Mouse (Mus musculus): ENCODE results near the gene 2010111I01Rik.
"Not testable (repeated sequence)": the region's sequence is repeated elsewhere in the genome, so short reads cannot be mapped to it uniquely, and the experiment has no call there.

2010111I01Rik gene

GRCm38 (mm10) chr13:62964640-62965311 is at the start of gene 2010111I01Rik:
2010111I01Rik (plus strand) TSS chr13:62964893.
- in situ Hi-C loops (cut with MboI, MseI): no loop called here

GRCm38 (mm10) chr13:62916675-62917074 is 48.0 kb upstream of the 2010111I01Rik start:
- in situ Hi-C loops (cut with MboI, MseI): no loop called here

DNA sequence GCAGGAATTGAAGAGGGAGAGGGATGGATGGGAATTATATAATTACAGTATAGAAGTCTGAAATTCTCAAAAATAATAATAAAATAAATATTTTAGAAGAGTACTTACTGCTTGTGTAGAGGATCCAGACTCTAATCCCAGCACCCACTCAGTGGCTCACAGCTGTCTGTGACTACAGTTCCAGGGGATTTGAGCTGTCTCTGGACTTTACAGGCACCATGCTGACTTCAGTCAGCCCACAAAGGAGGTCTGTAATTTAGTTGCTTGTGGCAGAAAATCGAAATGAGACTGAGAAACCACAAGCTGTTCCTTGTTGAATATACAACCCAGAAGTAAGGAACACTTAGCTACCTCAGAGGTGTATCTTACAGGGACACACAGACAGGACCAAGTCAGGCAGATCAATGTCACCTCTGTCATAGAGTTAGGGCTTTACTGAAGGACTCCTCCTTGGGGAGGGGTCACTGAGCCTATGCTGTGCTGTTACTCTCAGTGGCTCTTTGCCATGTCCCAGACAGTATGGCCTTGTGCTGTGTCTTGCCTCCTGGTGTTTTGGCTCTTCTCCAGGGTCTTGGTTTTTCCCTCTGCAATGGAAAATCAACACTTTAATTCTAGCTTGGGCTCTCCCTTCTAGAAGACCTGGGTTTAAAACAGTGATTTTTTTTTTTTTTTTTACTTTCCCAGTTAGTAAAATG is 47.1 kb upstream of the 2010111I01Rik start:
- in situ Hi-C loops (cut with MboI, MseI): no loop called here

- in situ Hi-C loops (cut with MboI, MseI): loop anchor here (5.0 kb wide), 1 partner anchor 413 kb away; no protein-coding TSS in a partner anchor
Observed at GRCm38 (mm10) chr13:62919647-62920341, 44.9 kb upstream of the 2010111I01Rik start.

- in situ Hi-C loops (cut with MboI, MseI): loop anchor here (5.0 kb wide), 1 partner anchor 410 kb away; no protein-coding TSS in a partner anchor
Observed at GRCm38 (mm10) chr13:62922645-62923044, 42.0 kb upstream of the 2010111I01Rik start.

- in situ Hi-C loops (cut with MboI, MseI): loop anchor here (5.0 kb wide), 1 partner anchor 409 kb away; no protein-coding TSS in a partner anchor
Observed at GRCm38 (mm10) chr13:62923182-62923581, 41.5 kb upstream of the 2010111I01Rik start.

DNA sequence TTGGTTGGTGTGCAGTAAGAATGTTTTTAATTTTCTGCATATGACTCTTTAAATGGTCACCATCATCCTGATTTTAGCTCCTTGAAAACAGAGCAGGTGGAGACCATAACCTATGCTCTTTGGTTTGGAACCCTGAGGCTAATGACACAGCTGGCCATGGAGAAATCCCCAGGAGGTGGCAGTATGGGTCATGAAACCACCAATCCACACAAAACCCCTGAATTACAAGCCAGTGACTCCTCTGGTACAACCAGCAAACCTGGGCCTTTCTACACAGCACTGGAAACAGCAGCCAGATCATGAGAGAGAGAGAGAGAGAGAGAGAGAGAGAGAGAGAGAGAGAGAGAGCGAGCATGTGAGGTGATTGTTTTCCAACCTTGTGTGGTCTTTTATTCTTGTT is 38.2 kb upstream of the 2010111I01Rik start:
- in situ Hi-C loops (cut with MboI, MseI): no loop called here

- in situ Hi-C loops (cut with MboI, MseI): no loop called here
Observed at GRCm38 (mm10) chr13:62927470-62927869, 37.2 kb upstream of the 2010111I01Rik start.

- in situ Hi-C loops (cut with MboI, MseI): not testable (repeated sequence)
Observed at GRCm38 (mm10) chr13:62929144-62929543, 35.5 kb upstream of the 2010111I01Rik start.

GRCm38 (mm10) chr13:62929766-62930389 is 34.8 kb upstream of the 2010111I01Rik start:
- in situ Hi-C loops (cut with MboI, MseI): loop anchor here (10.0 kb wide), 1 partner anchor 665 kb away; no protein-coding TSS in a partner anchor

GRCm38 (mm10) chr13:62932452-62932851 is 32.2 kb upstream of the 2010111I01Rik start:
- in situ Hi-C loops (cut with MboI, MseI): loop anchor here (10.0 kb wide), 1 partner anchor 662 kb away; no protein-coding TSS in a partner anchor

DNA sequence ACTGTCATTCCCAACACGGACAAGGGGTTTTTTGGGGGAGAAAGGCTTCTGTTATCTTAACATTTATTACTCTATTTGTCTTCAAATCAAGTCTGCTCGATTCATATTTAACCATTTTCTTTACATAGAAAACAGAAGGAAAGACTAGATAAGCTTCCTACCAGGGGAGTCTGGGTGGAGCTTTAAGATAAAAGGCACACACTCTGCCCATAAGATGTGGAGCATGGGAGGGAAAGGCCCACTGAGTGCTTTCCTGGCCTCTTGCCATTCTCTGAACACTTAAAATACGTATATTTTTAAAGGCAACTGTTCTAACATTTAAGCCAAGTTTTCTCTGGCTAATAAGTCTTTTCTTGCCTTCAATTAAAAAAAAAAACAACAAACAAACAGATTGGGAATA is 25.3 kb upstream of the 2010111I01Rik start:
- in situ Hi-C loops (cut with MboI, MseI): loop anchor here (5.0 to 10.0 kb wide), 2 partner anchors 93 to 655 kb away; no protein-coding TSS in a partner anchor

- in situ Hi-C loops (cut with MboI, MseI): loop anchor here (5.0 to 10.0 kb wide), 2 partner anchors 93 to 655 kb away; no protein-coding TSS in a partner anchor
Observed at GRCm38 (mm10) chr13:62939797-62940196, 24.9 kb upstream of the 2010111I01Rik start.

DNA sequence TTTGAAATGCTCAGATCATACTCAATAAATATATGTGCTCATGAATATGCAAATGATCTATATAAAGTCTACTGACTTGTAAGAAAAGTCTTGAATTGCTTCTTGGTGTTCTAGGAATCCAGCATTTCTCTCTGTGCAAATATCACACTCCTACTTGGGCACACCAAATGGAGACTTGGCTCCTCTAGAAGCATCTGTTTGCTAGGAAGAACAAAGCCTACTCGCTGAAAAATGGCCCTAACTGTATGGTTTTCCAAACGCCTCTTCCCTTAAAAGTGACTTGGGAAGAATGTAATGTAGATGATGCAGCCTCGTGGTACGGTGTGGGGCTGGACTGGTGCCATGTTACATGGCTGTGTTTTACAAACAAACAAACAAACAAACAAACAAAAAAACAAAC is 24.0 kb upstream of the 2010111I01Rik start:
- in situ Hi-C loops (cut with MboI, MseI): no loop called here

DNA sequence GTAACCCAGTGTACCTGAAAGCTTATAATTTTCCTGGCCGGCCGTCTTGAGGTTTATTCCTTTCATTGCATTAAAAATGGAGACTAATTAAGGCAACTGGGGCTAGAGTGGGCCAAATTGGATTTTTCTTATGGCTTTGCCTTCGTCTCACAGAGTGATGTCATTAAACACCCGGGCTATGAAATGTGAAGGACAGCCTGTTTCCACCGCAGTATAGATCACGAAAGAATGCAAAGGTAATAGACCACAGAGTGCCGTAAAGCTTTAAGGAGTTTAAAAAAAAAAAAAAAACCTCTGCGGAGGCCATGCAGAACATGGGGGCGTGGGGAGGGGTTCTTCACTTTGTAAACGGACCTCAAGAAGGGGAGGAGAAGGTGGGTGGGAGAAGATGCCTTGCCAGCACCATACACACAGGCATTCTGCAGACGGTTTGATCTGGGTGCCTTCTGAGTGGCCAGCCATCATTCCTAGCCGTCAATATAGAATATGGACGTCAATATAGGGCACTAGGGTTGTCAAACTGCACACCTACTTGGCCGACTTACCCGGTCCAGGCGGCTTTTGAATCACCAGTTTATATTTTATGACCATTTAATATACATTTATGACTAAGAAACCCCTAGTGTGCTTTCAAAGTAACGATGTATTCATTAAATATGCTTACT is 23.2 kb upstream of the 2010111I01Rik start:
- in situ Hi-C loops (cut with MboI, MseI): no loop called here

GRCm38 (mm10) chr13:62943274-62943830 is 21.3 kb upstream of the 2010111I01Rik start:
- in situ Hi-C loops (cut with MboI, MseI): no loop called here

DNA sequence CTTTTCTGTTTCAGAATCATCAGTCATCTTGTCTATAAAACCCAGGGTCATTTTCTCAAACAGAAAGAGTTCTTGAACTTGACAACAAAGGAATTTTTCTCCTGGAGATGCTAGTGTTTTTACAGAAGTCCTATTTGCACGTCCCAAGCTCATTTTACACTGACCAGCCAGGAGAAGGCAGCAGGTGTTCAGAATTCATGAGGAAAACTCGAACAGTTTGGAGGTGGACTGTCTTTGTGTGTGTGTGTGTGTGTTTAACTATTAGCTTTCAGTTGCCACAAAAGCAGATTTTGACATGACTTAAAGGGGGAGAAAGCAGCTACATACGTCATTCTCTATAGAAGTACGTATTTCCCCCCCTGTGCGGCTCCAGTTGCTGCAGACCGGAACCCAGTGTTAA is 20.6 kb upstream of the 2010111I01Rik start:
- in situ Hi-C loops (cut with MboI, MseI): no loop called here

DNA sequence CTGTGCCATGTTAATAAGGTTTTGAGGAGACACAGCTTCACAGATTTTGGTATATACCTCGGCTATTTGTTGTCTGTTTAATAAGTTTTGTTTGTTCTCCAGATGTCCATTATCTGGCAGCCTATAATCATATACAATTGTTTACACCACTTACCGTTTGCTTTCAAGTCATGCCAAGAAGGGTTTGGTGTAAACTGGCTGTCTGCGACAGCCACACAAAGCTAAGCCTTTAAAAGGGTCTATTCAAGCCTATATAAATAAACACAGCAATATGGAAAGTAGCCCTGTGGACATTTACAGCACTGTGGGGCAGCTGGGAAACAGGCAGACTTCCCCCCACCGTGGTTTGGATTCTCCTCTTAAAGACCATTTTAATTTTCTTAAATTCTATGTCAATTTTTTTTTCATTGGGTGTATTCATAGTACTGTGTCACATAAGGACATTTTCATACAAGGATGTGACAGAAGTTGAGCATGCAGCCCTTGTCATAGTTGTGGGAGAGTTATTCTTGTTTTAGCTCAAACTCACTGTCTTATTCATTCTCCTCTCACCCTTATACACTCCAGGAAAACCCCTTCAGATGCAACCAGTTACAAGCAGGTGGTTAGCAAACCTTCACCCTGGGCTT is 15.0 kb upstream of the 2010111I01Rik start:
- in situ Hi-C loops (cut with MboI, MseI): no loop called here

- in situ Hi-C loops (cut with MboI, MseI): no loop called here
Observed at GRCm38 (mm10) chr13:62951606-62952005, 13.1 kb upstream of the 2010111I01Rik start.

- in situ Hi-C loops (cut with MboI, MseI): no loop called here
Observed at GRCm38 (mm10) chr13:62952047-62952446, 12.6 kb upstream of the 2010111I01Rik start.
